Mouse (Mus musculus) heart, embryonic 12.5 days (tissue): ENCODE measurements around the gene Ikzf3. TPM values are rescaled to one million over a fixed set of nuclear protein-coding genes. Genes with fewer than 3 reads are reported as not detected.

Experiments
- ATAC-seq: fragments of 200-750 bp; cut with Nextera tagmentation; 2 replicates; pipeline ENCODE4 v1.8.0; 2017; ENCODE audit warnings: moderate TSS enrichment, moderate library complexity; ENCODE audit not compliant: insufficient number of reproducible peaks, low FRiP score
- H3K27ac ChIP-seq: fragments of 300-500 bp; sonication (generic); 2 replicates; pipeline ENCODE4 v1.5.1; 2016; ENCODE audit warnings: mild to moderate bottlenecking, moderate library complexity; ENCODE audit not compliant: poor library complexity, severe bottlenecking
- H3K27me3 ChIP-seq: fragments of 300-500 bp; sonication (generic); replicated peaks from 2 replicates; pipeline ENCODE4 v1.6.1; 2016; ENCODE audit warnings: mild to moderate bottlenecking, moderate library complexity
- H3K36me3 ChIP-seq: fragments of 300-500 bp; sonication (generic); 2 replicates; pipeline ENCODE4 v1.6.1; 2016; ENCODE audit warnings: mild to moderate bottlenecking, moderate library complexity
- H3K4me1 ChIP-seq: fragments of 300-500 bp; sonication (generic); replicated peaks from 2 replicates; pipeline ENCODE4 v1.6.1; 2016; ENCODE audit warnings: mild to moderate bottlenecking
- H3K4me2 ChIP-seq: fragments of 300-500 bp; sonication (generic); 2 replicates; pipeline ENCODE4 v1.6.1; 2016; ENCODE audit warnings: mild to moderate bottlenecking, moderate library complexity
- H3K4me3 ChIP-seq: fragments of 300-500 bp; sonication (generic); 2 replicates; pipeline ENCODE4 v1.5.1; 2016; ENCODE audit warnings: mild to moderate bottlenecking
- H3K9ac ChIP-seq: fragments of 300-500 bp; sonication (generic); 2 replicates; pipeline ENCODE4 v1.6.1; 2016; ENCODE audit warnings: mild to moderate bottlenecking, moderate library complexity
- H3K9me3 ChIP-seq: fragments of 300-500 bp; sonication (generic); replicated peaks from 2 replicates; pipeline ENCODE4 v1.6.1; 2016; ENCODE audit warnings: mild to moderate bottlenecking, moderate library complexity
- WGBS: fragments of 180-500 bp; shearing (Covaris S2); methylation state at CpG from one replicate; pipeline ENCODE4 v1.1.7; 2016; 5-methylcytosine and 5-hydroxymethylcytosine counted together
- polyA plus RNA-seq: library from polyadenylated mRNA; unstranded; fragments of >200 nt; fragmentation: Nextera tagmentation; extraction: Ambion mirVana; gene quantifications from 2 replicates; pipeline ENCODE4 v1.2.1, GENCODE M21; 2016

Ikzf3 gene
- polyA plus RNA-seq, 1 experiment from 2014 or later, result 0.06 TPM

DNA sequence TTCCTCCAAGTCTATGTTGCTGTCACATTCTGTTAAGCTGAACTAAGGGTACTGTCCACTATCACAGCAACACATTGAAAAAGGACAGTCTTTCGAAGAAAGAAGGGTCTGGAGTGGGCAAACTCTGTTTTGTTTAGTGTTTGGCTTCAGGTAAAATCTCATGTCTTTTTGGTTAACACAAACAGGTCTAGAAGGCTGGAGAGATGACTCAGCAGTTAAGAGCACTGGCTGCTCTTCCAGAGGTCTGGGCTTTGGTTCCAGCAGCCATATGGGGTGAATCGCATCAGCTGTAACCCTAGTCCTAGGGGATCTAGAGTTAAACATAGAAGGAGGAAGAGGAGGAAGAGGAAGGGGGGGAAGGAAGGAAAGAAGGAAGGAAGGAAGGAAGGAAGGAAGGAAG is 60.1 kb downstream of the Ikzf3 start:
- no peaks in the 10 kb centered on the region for H3K36me3 ChIP-seq
- H3K4me2 ChIP-seq, result no peak overlapping the region
- H3K9me3 ChIP-seq, result no peaks in the 10 kb centered on the region
- 76% methylated on average over 2 of the region's 2 CpGs for WGBS
- no peak overlapping the region for H3K9ac ChIP-seq
- H3K4me3 ChIP-seq, result no peak overlapping the region
- ATAC-seq, result no peak
- no peaks in the 10 kb centered on the region for H3K27me3 ChIP-seq
- H3K27ac ChIP-seq, result no peak overlapping the region
- H3K4me1 ChIP-seq, result 0 out of 2 replicates have a peak, but pooled peaks cover 2% of the 10 kb centered on the region

DNA sequence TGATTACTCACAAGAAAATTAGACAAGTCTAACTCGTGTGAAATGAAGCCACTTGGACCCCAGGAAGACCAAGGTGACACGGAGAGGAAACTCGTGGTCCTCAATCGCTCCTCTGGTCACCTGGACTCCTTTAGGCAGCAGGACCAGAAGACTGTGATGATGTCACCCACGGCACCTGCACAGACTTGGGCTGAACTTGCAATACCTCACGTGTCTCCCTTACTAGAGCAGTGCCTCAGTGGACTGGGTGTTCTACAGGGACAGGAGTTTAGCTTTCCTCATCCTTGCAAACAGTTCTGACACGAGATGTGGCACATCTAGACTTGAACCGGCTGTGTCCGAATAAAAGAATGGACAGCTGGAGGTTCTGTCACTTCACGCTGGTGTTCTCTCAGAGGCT is 63.8 kb downstream of the Ikzf3 start:
- H3K4me1 ChIP-seq, result peaks cover 12% of the 10 kb centered on the region; the same call in 1 of the 2 replicates
- H3K27ac ChIP-seq, result no peak overlapping the region
- no peaks in the 10 kb centered on the region for H3K27me3 ChIP-seq
- no peak overlapping the region for H3K9ac ChIP-seq
- H3K4me2 ChIP-seq, result no peak overlapping the region
- WGBS, result 77% methylated on average over 10 of the region's 10 CpGs
- H3K9me3 ChIP-seq, result no peaks in the 10 kb centered on the region
- no peaks in the 10 kb centered on the region for H3K36me3 ChIP-seq
- ATAC-seq, result no peak
- no peak overlapping the region for H3K4me3 ChIP-seq

DNA sequence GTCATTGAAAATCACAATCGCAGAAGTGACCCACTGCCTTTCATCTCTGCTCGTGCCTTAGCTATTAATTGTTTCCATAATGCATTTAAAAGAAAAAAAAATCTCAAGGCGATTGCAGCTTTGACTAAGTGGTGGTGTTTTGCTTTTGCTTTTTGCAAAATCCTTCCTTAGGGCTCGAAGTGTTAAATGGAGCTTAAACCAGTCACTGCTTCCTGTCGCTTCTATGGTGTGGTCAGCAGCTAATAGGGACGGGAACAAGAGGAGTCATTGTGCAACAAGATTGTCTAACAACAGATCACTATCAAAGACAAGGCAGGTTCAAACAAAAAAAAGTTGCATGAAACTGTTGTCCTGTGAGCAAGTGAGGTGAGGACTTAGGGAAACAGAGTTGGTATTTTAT is 64.6 kb downstream of the Ikzf3 start:
- Histone ChIP-seq H3K36me3 (no peaks in the 10 kb centered on the region), H3K9me3 (no peaks in the 10 kb centered on the region), H3K4me1 (peaks cover 14% of the 10 kb centered on the region; the same call in 1 of the 2 replicates), H3K27me3 (no peaks in the 10 kb centered on the region), H3K9ac (no peak overlapping the region), H3K27ac (no peak overlapping the region), H3K4me3 (no peak overlapping the region), H3K4me2 (no peak overlapping the region)
- 62% methylated on average over 6 of the region's 6 CpGs for WGBS
- ATAC-seq, result no peak

DNA sequence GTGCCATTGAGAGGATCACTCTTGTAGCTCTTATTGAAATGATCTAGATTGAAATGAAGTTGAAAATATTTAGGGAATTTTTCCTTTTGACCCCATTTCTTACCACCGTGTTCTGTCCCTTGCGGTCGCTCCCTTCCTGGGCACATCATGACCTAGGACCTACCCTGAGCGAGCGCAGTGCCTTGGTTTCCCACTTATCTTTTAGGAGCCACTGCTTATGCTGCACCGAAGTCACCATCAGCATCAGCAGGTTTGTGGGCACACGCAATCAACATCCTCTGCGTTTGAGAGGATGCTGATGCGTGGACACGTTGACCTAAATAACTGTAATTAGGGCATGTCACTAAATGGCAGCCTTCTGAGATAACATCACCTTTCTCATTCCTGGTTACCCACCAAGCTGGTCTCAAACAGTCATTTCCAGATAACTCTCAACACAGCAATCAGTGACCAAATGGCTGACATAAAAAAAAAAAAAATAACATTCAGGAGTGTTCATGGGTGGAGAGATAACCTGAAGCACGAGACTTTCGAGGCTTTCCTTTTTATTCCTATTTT is 65.8 kb downstream of the Ikzf3 start:
- no peak for ATAC-seq

DNA sequence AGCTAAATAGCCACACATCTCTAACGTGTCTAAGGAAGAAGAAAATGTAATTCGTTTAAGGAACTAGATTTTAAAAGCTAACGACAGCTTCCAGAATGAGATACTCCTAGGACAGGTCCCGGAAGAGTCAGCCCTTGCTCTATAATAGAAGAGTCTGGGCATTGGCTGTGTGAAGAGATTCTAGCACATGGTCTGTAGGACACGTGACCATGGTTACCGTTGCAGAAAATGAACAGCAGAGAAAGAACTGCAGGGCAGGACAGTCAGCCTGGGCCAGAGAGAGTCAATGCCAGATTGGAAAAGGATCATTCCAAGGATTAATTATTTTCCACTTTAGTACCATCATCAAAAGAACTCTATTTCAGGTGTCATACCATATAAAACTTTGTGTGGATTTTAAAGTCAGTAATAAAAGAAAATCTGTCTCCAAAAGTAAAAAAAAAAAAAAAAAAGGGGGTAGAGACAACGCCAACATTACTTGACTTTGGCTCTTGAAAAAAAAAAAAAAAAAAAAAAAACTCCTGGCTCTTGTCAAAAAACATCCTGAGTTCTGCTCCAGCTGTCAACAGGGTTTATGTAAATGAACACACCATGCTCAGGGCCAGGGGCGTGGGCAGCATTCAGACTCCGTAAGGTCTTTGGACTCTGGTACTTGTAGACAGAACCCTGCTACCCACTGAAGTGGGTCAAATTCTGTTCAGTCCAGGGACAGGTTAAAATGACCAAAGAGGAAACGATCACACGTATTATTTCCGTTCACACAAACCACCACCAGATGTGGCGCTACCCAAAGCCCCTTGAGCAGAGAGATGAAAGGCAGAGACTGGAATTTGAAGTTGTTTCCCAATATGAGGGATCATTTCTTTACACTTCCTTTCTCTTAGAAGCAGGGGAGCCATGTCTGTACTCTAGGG is 66.5 kb downstream of the Ikzf3 start:
- Histone ChIP-seq H3K27me3 (no peaks in the 10 kb centered on the region), H3K4me3 (no peak overlapping the region), H3K36me3 (no peaks in the 10 kb centered on the region), H3K27ac (no peak overlapping the region), H3K4me1 (peaks cover 14% of the 10 kb centered on the region; the same call in 1 of the 2 replicates), H3K9ac (no peak overlapping the region), H3K4me2 (no peak overlapping the region), H3K9me3 (no peaks in the 10 kb centered on the region)
- 57% methylated on average over 13 of the region's 13 CpGs for WGBS
- ATAC-seq, result no peak

More for the DNA sequence above, 65.8 kb downstream of the Ikzf3 start:
- Histone ChIP-seq H3K4me2 (no peak overlapping the region), H3K4me3 (no peak overlapping the region), H3K9ac (no peak overlapping the region), H3K27ac (no peak overlapping the region), H3K9me3 (no peaks in the 10 kb centered on the region), H3K27me3 (no peaks in the 10 kb centered on the region), H3K4me1 (peaks cover 14% of the 10 kb centered on the region; the same call in 1 of the 2 replicates), H3K36me3 (no peaks in the 10 kb centered on the region)
- WGBS, result 73% methylated on average over 12 of the region's 12 CpGs

DNA sequence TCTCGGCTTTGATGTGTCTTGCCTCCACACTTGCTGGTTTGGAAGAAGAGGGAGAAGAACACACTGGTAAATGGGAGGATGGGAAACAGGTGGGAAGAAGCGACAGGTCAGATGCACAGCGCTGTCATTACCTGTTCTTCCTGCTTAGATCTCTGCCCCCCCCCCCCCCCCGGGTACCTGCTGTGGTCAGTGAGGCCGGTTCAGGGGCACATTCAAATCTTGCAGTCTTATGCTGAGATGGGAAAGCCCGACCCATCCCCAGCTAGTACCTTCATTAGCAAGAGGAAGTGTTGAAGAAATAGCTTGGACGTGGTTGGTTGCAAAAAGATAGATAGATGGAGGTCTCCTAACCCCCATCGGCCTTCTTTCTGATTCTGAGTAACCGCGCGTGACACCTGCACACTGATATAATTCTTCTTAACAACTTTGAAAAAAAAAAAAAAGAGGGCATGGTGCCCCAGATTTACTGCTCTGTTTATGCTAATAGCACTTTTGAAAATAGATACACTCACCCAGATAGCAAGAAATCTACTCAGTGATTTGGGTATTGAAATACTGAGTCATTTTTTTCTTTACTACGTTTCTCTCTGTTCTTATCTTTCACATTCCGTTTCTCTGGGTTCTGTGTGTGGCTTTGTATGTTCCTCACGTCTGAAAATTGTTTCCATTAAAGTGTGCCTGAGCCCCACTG is 68.7 kb downstream of the Ikzf3 start:
- 57% methylated on average over 14 of the region's 14 CpGs for WGBS
- ATAC-seq, result no peak

DNA sequence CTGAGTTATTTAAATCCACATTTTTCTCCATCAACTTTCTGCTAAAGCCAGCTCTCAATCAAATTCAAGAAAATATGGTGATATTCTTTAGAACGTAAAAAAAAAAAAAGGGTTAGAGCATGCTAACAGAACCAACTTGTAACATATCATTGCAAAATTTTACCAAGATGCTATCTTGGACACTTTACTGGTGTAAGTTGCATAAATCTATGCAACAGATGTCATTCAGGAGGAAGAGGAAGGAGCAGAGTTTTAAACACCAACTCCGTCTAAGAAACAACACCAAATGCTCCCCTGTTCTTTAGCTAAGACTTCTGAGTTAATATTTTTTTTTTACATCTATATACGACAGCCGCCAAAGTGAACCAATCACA is 69.4 kb downstream of the Ikzf3 start:
- ATAC-seq, result no peak
- H3K27ac ChIP-seq, result no peak overlapping the region
- H3K4me3 ChIP-seq, result no peak overlapping the region
- H3K4me1 ChIP-seq, result peaks cover 18% of the 10 kb centered on the region; the same call in 1 of the 2 replicates
- no peaks in the 10 kb centered on the region for H3K27me3 ChIP-seq
- H3K36me3 ChIP-seq, result no peaks in the 10 kb centered on the region
- WGBS, result 55% methylated on average over 4 of the region's 4 CpGs
- no peak overlapping the region for H3K9ac ChIP-seq
- no peak overlapping the region for H3K4me2 ChIP-seq
- no peaks in the 10 kb centered on the region for H3K9me3 ChIP-seq

More for the DNA sequence above, 68.7 kb downstream of the Ikzf3 start:
- no peaks in the 10 kb centered on the region for H3K9me3 ChIP-seq
- no peaks in the 10 kb centered on the region for H3K36me3 ChIP-seq
- H3K27ac ChIP-seq, result no peak overlapping the region
- peaks cover 16% of the 10 kb centered on the region; the same call in 1 of the 2 replicates for H3K4me1 ChIP-seq
- H3K4me3 ChIP-seq, result no peak overlapping the region
- no peak overlapping the region for H3K4me2 ChIP-seq
- H3K27me3 ChIP-seq, result no peaks in the 10 kb centered on the region
- H3K9ac ChIP-seq, result no peak overlapping the region

DNA sequence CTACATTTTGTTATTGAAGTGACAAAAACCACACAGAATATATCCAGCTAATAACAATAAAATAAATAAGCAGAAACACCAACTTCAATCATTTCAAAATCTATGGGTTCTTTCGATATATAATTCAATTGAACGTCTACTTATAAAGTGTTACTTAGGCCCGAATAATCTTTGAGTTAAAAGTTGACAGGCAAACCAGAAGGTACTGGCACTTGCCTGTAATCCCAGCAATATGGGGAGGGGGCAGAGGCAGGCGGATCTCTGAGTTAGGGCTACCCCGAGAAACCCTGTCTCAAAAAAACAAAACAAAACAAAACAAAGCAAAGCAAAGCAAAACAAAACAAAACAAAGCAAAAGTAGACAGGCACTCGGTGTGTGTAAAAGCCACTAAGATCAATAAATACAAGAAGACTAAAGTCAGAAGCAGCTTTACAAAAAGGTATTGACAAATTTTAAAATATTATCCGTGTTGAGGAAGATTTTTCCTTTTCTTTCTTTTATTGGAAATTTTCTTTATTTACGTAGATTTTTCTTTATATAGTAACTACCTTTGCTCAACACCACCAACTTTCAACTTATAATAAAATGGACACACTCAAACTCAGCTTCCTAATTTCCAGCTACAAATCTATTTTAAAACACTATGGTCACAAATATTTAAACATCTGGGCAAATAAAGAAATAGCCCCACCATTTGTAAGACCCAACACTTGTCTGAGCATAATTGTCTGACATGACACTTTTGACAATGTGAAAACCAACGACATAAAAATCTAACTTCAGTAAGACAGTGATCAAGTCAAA is 70.0 kb downstream of the Ikzf3 start:
- H3K36me3 ChIP-seq, result no peaks in the 10 kb centered on the region
- H3K4me3 ChIP-seq, result no peak overlapping the region
- H3K9ac ChIP-seq, result no peak overlapping the region
- 0 out of 2 replicates have a peak, but pooled peaks cover 3% of the 10 kb centered on the region for H3K27me3 ChIP-seq
- H3K4me1 ChIP-seq, result peaks cover 17% of the 10 kb centered on the region; the same call in 1 of the 2 replicates
- no peak for ATAC-seq
- H3K9me3 ChIP-seq, result no peaks in the 10 kb centered on the region
- 82% methylated on average over 9 of the region's 9 CpGs for WGBS
- H3K27ac ChIP-seq, result no peak overlapping the region
- H3K4me2 ChIP-seq, result no peak overlapping the region

DNA sequence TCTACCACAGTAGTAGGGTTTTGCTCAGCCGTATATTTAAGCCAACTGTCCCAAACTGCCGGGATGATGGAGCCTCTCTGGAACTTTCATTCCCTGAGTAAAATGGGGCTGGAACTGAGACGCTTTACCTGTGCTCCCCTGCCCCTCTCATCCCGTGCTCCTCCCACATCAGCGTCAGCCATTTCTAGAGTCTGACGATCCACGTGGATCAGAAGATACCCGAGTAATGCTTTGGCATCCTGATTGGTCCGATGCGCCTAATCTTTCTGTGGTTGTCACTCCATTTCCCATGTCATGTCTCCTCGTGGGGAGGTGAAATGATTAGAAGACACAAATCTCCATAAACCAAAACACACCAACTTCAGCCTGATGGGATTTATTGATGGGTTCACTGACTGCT is 70.9 kb downstream of the Ikzf3 start:
- H3K9me3 ChIP-seq, result no peaks in the 10 kb centered on the region
- H3K9ac ChIP-seq, result no peak overlapping the region
- H3K4me3 ChIP-seq, result no peak overlapping the region
- no peak overlapping the region for H3K4me2 ChIP-seq
- no peak for ATAC-seq
- H3K27ac ChIP-seq, result no peak overlapping the region
- H3K36me3 ChIP-seq, result no peaks in the 10 kb centered on the region
- peaks cover 10% of the 10 kb centered on the region for H3K27me3 ChIP-seq
- 83% methylated on average over 11 of the region's 11 CpGs for WGBS
- peaks cover 10% of the 10 kb centered on the region; the same call in 1 of the 2 replicates for H3K4me1 ChIP-seq

DNA sequence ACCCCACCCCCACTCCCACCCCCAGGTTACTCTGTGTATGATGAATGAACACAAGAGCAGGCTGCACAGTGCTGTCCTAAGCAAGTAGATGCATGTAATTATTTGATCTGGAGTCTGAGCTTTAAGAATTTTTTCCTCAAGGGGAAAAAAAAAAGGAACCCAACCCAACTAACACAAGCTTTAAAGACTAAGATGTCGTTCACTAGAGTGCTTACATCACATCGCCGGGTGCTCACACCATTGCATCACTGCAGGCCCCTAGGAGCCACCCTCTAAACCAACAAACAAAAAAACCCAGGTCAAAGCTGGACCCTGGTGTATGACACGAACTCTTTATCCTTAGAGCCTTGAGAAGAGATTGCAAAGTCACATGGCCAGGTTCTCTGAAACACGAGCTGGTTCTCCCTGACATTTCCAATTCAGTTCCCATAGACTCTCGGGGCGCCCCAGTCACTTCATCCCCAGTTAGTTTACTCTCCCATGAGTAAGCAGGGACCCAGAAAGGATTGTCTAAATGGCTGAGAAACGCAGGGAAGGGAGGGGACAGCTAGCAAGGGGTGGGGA is 71.8 kb downstream of the Ikzf3 start:
- no peak overlapping the region for H3K4me2 ChIP-seq
- peaks cover 7% of the 10 kb centered on the region; the same call in 1 of the 2 replicates for H3K4me1 ChIP-seq
- no peak for ATAC-seq
- H3K27me3 ChIP-seq, result peaks cover 14% of the 10 kb centered on the region
- H3K4me3 ChIP-seq, result no peak overlapping the region
- H3K9me3 ChIP-seq, result no peaks in the 10 kb centered on the region
- H3K9ac ChIP-seq, result no peak overlapping the region
- no peaks in the 10 kb centered on the region for H3K36me3 ChIP-seq
- no peak overlapping the region for H3K27ac ChIP-seq
- 53% methylated on average over 8 of the region's 8 CpGs for WGBS
